Mouse (Mus musculus) heart, embryonic 13.5 days (tissue): Measurements from ENCODE around the gene Cryba2. TPM values are rescaled to one million over a fixed set of nuclear protein-coding genes. Genes with fewer than 3 reads are reported as not detected.
A peak's percentile ranks its signal among the peaks of the same experiment; 100 is the strongest.

ENCODE experiments used
- ATAC-seq: fragments of 200-750 bp; cut with Nextera tagmentation; 2 replicates; pipeline ENCODE4 v1.8.0; 2017; ENCODE audit warnings: moderate TSS enrichment; ENCODE audit not compliant: insufficient number of reproducible peaks, low FRiP score, low TSS enrichment; ENCODE audit errors: extremely low read depth
- H3K27ac ChIP-seq: fragments of 300-500 bp; sonication (generic); replicated peaks from 2 replicates; pipeline ENCODE4 v1.5.1; 2015; ENCODE audit warnings: moderate library complexity, mild to moderate bottlenecking, inconsistent platforms
- H3K27me3 ChIP-seq: fragments of 300-500 bp; sonication (generic); replicated peaks from 2 replicates; pipeline ENCODE4 v1.6.1; 2015; ENCODE audit warnings: mild to moderate bottlenecking, inconsistent platforms
- H3K36me3 ChIP-seq: fragments of 300-500 bp; sonication (generic); 2 replicates; pipeline ENCODE4 v1.6.1; 2015; ENCODE audit warnings: mild to moderate bottlenecking, inconsistent platforms
- H3K4me1 ChIP-seq: fragments of 300-500 bp; sonication (generic); 2 replicates; pipeline ENCODE4 v1.6.1; 2015; ENCODE audit warnings: inconsistent platforms
- H3K4me2 ChIP-seq: fragments of 300-500 bp; sonication (generic); 2 replicates; pipeline ENCODE4 v1.6.1; 2015; ENCODE audit warnings: inconsistent platforms, mild to moderate bottlenecking, moderate library complexity
- H3K4me3 ChIP-seq: fragments of 300-500 bp; sonication (generic); 2 replicates; pipeline ENCODE4 v1.5.1; 2015; ENCODE audit warnings: moderate library complexity, mild to moderate bottlenecking, inconsistent platforms
- H3K9ac ChIP-seq: fragments of 300-500 bp; sonication (generic); 2 replicates; pipeline ENCODE4 v1.6.1; 2015; ENCODE audit warnings: inconsistent platforms, mild to moderate bottlenecking, moderate library complexity
- H3K9me3 ChIP-seq: fragments of 300-500 bp; sonication (generic); 2 replicates; pipeline ENCODE4 v1.6.1; 2016; ENCODE audit warnings: inconsistent platforms
- WGBS: fragments of 180-500 bp; shearing (Covaris S2); methylation state at CpG from one replicate; pipeline ENCODE4 v1.1.7; 2015; ENCODE audit warnings: mixed read lengths; 5-methylcytosine and 5-hydroxymethylcytosine counted together
- polyA plus RNA-seq: library from polyadenylated mRNA; unstranded; fragments of >200 nt; fragmentation: Nextera tagmentation; extraction: Ambion mirVana; gene quantifications from 2 replicates; pipeline ENCODE4 v1.2.1, GENCODE M21; 2015

Gene Cryba2
- not detected in 2 replicates for polyA plus RNA-seq

DNA sequence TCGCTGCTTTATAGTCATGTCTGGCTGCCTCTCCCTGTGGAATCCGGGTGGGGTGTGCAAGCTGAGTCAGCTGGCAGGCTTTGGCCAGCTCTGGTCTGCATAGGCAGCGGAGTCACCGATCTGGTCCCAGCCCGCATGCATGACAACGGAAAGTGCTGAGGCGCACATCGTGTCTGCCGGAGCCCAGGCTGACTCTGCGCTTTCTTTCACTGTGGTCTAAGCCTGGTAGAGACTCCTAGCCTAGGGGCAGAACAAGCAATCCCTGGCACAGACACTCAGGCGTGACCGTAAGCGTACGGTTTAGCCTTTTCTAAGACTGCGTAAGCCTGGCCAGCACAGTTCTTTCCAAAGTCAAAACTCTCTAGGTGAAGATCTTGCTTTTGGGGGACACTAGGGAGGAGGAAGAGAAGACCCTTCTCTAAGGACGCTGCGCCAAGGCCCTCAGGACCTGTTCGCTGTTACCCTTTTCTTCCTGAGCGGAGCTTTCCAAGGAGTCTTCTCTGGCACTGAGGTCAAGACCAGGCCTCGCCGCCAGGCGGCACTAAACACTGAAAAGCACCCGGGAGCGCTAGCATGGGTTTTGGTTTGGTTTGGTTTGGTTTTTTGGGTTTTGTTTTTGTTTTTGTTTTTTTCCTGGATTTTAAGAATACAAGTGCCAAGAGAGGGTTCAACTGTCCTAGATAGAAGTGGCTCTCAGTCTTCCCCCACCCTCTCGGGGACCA is at the start of gene Cryba2:
Gene Cryba2 (minus strand): TSS at position 10 of the 722 bp plus-strand sequence.
- Histone ChIP-seq H3K4me1 (peaks cover 14% of the 10 kb centered on the region), H3K36me3 (no peaks in the 10 kb centered on the region), H3K9ac (no peak within 1 kb of the TSS), H3K4me3 (no peak within 1 kb of the TSS), H3K4me2 (peak within 1 kb of the TSS; percentile 8), H3K27ac (no peak within 1 kb of the TSS), H3K27me3 (peaks cover 97% of the 10 kb centered on the region), H3K9me3 (no peaks in the 10 kb centered on the region)
- WGBS = 6% methylated on average over 25 of the region's 25 CpGs
- no peak for ATAC-seq

DNA sequence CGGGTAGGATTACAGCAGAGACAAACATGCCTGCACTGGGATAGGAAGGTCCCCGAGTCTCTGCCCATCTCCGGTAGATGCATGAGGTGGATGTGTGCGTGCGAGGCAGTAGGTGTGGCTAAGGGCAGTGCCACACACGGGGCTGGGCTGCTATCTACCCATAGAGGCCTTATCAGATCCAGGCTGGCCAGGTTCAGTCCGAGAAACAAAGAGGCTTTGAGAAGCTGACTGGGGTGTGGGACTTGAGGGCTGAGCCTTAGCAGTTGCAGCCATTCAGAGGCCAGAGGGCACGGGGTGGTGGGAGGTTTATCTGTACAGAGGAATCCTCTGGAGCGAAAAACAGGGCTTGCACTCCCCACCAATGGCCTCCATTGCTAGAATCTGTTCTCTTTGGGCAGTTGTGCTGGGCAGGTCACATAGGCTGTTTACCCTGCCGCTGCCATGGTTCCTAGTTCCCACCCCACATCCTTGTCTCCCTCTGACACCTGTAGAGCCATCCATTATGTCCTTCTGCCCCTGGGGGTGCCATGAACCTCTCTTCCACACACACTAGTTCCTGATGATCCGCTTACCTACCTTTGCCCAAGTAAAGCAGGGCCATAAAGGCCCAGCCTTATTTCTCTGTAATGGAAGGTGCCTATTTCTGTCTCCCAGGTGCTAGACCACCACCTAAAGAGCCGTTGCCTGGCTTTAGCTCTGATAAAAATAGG is 48.9 kb upstream of the Cryba2 start:
- ATAC-seq = no peak
- Histone ChIP-seq H3K9me3 (no peaks in the 10 kb centered on the region), H3K27me3 (peaks cover 93% of the 10 kb centered on the region), H3K4me3 (no peak overlapping the region), H3K27ac (no peak overlapping the region), H3K4me1 (no peaks in the 10 kb centered on the region), H3K4me2 (no peak overlapping the region), H3K36me3 (no peaks in the 10 kb centered on the region), H3K9ac (no peak overlapping the region)
- 46% methylated on average over 12 of the region's 12 CpGs for WGBS

GRCm38 (mm10) chr1:74939762-74940161 is 46.8 kb upstream of the Cryba2 start:
- H3K4me3 ChIP-seq = no peak overlapping the region
- no peak overlapping the region for H3K4me2 ChIP-seq
- H3K27ac ChIP-seq = no peak overlapping the region
- no peak for ATAC-seq
- no peak overlapping the region for H3K9ac ChIP-seq
- H3K36me3 ChIP-seq = no peaks in the 10 kb centered on the region
- H3K9me3 ChIP-seq = no peaks in the 10 kb centered on the region
- WGBS = 6% methylated on average over 3 of the region's 3 CpGs
- no peaks in the 10 kb centered on the region for H3K4me1 ChIP-seq
- H3K27me3 ChIP-seq = peaks cover 91% of the 10 kb centered on the region

- ATAC-seq = no peak
- Histone ChIP-seq H3K27ac (no peak overlapping the region), H3K27me3 (peaks cover 87% of the 10 kb centered on the region), H3K4me1 (no peaks in the 10 kb centered on the region), H3K9ac (no peak overlapping the region), H3K36me3 (no peaks in the 10 kb centered on the region), H3K4me2 (no peak overlapping the region), H3K4me3 (no peak overlapping the region), H3K9me3 (no peaks in the 10 kb centered on the region)
- 41% methylated on average over 12 of the region's 12 CpGs for WGBS
These were observed 43.4 kb upstream of the Cryba2 start for GRCm38 (mm10) chr1:74936221-74936830.

DNA sequence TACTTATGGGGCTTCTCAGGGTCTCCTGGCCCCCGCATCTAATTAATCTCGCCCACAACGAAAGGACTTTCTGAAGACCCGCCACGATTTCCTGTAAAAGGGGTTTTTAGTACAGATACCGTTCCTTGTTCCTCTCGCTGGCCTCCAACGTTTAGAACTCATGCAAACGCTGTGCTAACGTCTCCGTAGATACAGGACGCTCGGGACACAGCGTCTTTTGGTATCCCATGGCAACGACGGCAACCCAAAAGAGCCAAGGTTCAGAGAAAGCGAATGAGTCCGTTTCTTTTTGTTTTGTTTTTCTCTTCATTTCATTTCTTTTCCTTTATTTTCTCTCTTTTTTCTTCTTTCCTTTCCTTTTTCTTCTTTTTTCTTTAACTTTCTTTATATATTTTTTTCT is 42.5 kb upstream of the Cryba2 start, which contains the start of gene Cfap65:
Gene Cfap65 (minus strand): TSS at position 198 of the 400 bp plus-strand sequence.
- no peaks in the 10 kb centered on the region for H3K4me1 ChIP-seq
- H3K27me3 ChIP-seq = peaks cover 87% of the 10 kb centered on the region
- H3K36me3 ChIP-seq = no peaks in the 10 kb centered on the region
- no peak for ATAC-seq
- no peaks in the 10 kb centered on the region for H3K9me3 ChIP-seq
- peak within 1 kb of the TSS; percentile 18; the same call in 1 of the 2 replicates for H3K4me3 ChIP-seq
- H3K9ac ChIP-seq = no peak within 1 kb of the TSS
- WGBS = 4% methylated on average over 18 of the region's 18 CpGs
- peak within 1 kb of the TSS; percentile 43 for H3K4me2 ChIP-seq
- H3K27ac ChIP-seq = no peak within 1 kb of the TSS

- WGBS = 74% methylated on average over 9 of the region's 9 CpGs
- no peak overlapping the region for H3K27ac ChIP-seq
- H3K9me3 ChIP-seq = no peaks in the 10 kb centered on the region
- no peak for ATAC-seq
- H3K4me1 ChIP-seq = no peaks in the 10 kb centered on the region
- peaks cover 93% of the 10 kb centered on the region for H3K27me3 ChIP-seq
- no peaks in the 10 kb centered on the region for H3K36me3 ChIP-seq
- no peak overlapping the region for H3K9ac ChIP-seq
- H3K4me2 ChIP-seq = no peak overlapping the region
- no peak overlapping the region for H3K4me3 ChIP-seq
These were observed 34.8 kb upstream of the Cryba2 start for GRCm38 (mm10) chr1:74927621-74928296.

DNA sequence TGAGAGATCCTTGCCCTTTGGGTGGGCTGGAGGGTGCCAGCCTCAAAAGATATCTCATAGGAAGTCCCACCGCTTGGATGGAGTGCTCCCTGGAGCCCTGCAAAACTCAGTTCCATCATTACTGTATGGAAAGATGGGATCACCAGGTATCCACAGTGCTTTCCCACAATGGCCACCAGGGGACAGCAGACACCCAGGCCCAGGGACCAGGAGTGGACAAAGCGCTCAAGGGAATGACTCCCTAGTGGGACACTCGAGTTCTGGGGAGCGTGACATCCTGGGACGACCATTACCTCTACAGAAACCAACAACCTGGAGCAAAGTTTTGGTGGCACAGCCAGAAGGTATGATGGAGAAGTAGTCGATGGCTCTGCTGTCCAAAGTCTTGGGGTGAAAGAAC is 33.8 kb upstream of the Cryba2 start:
- H3K4me3 ChIP-seq = no peak overlapping the region
- 33% methylated on average over 6 of the region's 6 CpGs for WGBS
- no peaks in the 10 kb centered on the region for H3K9me3 ChIP-seq
- no peaks in the 10 kb centered on the region for H3K36me3 ChIP-seq
- H3K9ac ChIP-seq = no peak overlapping the region
- H3K27me3 ChIP-seq = peaks cover 94% of the 10 kb centered on the region
- H3K27ac ChIP-seq = no peak overlapping the region
- H3K4me1 ChIP-seq = no peaks in the 10 kb centered on the region
- H3K4me2 ChIP-seq = no peak overlapping the region
- ATAC-seq = no peak

GRCm38 (mm10) chr1:74924464-74924863 is 31.5 kb upstream of the Cryba2 start:
- no peak overlapping the region for H3K9ac ChIP-seq
- WGBS = 51% methylated on average over 4 of the region's 4 CpGs

DNA sequence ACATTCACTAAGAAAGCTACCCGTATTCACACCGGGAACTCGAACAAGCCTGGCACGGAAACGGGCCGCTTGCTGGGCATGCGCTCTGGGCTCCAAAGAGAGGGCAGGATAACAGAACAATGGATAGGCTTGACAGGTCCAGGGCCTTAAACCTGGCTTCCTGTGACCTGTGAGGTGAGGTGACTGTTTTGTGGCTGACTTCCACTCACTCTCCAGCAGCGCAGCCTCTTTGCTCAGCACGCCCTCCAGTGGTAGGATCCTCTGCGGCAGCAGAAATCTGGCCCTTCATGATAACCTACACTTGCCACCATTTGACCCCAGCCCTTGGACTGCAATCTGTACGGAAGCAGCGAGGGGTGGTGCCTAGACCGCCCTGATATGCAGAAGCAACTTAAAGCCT is 22.8 kb upstream of the Cryba2 start:
- H3K4me1 ChIP-seq = no peaks in the 10 kb centered on the region
- H3K9me3 ChIP-seq = 0 out of 2 replicates have a peak, but pooled peaks cover 2% of the 10 kb centered on the region
- peaks cover 59% of the 10 kb centered on the region for H3K27me3 ChIP-seq
- WGBS = 34% methylated on average over 13 of the region's 13 CpGs
- ATAC-seq = no peak
- H3K4me2 ChIP-seq = no peak overlapping the region
- H3K27ac ChIP-seq = no peak overlapping the region
- H3K36me3 ChIP-seq = no peaks in the 10 kb centered on the region
- no peak overlapping the region for H3K4me3 ChIP-seq
- H3K9ac ChIP-seq = no peak overlapping the region

More at GRCm38 (mm10) chr1:74924464-74924863, 31.5 kb upstream of the Cryba2 start:
- no peak for ATAC-seq
- Histone ChIP-seq H3K4me2 (no peak overlapping the region), H3K27ac (no peak overlapping the region), H3K27me3 (peaks cover 87% of the 10 kb centered on the region), H3K36me3 (no peaks in the 10 kb centered on the region), H3K4me3 (no peak overlapping the region), H3K4me1 (no peaks in the 10 kb centered on the region), H3K9me3 (no peaks in the 10 kb centered on the region)

- Histone ChIP-seq H3K4me2 (no peak overlapping the region), H3K9me3 (no peaks in the 10 kb centered on the region), H3K4me3 (no peak overlapping the region), H3K4me1 (peaks cover 25% of the 10 kb centered on the region), H3K36me3 (no peaks in the 10 kb centered on the region), H3K27ac (no peak overlapping the region), H3K27me3 (peaks cover 100% of the 10 kb centered on the region), H3K9ac (no peak overlapping the region)
- ATAC-seq = no peak
- 21% methylated on average over 6 of the region's 6 CpGs for WGBS
These were observed 9.2 kb upstream of the Cryba2 start for GRCm38 (mm10) chr1:74902191-74902590.

GRCm38 (mm10) chr1:74901686-74902085 is 8.7 kb upstream of the Cryba2 start:
- Histone ChIP-seq H3K36me3 (no peaks in the 10 kb centered on the region), H3K27me3 (peaks cover 100% of the 10 kb centered on the region), H3K4me1 (peaks cover 25% of the 10 kb centered on the region), H3K9ac (no peak overlapping the region), H3K4me2 (no peak overlapping the region), H3K27ac (no peak overlapping the region), H3K9me3 (no peaks in the 10 kb centered on the region), H3K4me3 (no peak overlapping the region)
- 3% methylated on average over 3 of the region's 3 CpGs for WGBS
- no peak for ATAC-seq
